Mouse (Mus musculus): Measurements from ENCODE around the gene Psmc6.

The Psmc6 gene

GRCm38 (mm10) chr14:45329589-45330181 is at the start of gene Psmc6:
Gene Psmc6 (plus strand): TSS chr14:45329788.
- DNase-seq (ENCODE audit: low spot score), result peak; percentile 60

GRCm38 (mm10) chr14:45282066-45282465 is 47.5 kb upstream of the Psmc6 start:
- no peak for DNase-seq (ENCODE audit: low spot score)

- no peak for DNase-seq (ENCODE audit: low spot score)
Observed at GRCm38 (mm10) chr14:45291608-45292007, 38.0 kb upstream of the Psmc6 start.

- no peak for DNase-seq (ENCODE audit: low spot score)
Observed at GRCm38 (mm10) chr14:45303939-45304338, 25.6 kb upstream of the Psmc6 start.

GRCm38 (mm10) chr14:45304389-45304788 is 25.2 kb upstream of the Psmc6 start:
- no peak for DNase-seq (ENCODE audit: low spot score)

- DNase-seq (ENCODE audit: low spot score), result no peak
Observed at GRCm38 (mm10) chr14:45305852-45306251, 23.7 kb upstream of the Psmc6 start.

GRCm38 (mm10) chr14:45307630-45308328 is 21.8 kb upstream of the Psmc6 start:
- no peak for DNase-seq (ENCODE audit: low spot score)

- no peak for DNase-seq (ENCODE audit: low spot score)
Observed at GRCm38 (mm10) chr14:45309646-45310045, 19.9 kb upstream of the Psmc6 start.

- no peak for DNase-seq (ENCODE audit: low spot score)
Observed at GRCm38 (mm10) chr14:45310101-45310500, 19.5 kb upstream of the Psmc6 start.

GRCm38 (mm10) chr14:45316927-45317326 is 12.7 kb upstream of the Psmc6 start:
- no peak for DNase-seq (ENCODE audit: low spot score)

- no peak for DNase-seq (ENCODE audit: low spot score)
Observed at GRCm38 (mm10) chr14:45317921-45318411, 11.6 kb upstream of the Psmc6 start.

- peak; percentile 34 for DNase-seq (ENCODE audit: low spot score)
Observed at GRCm38 (mm10) chr14:45318426-45319236, 11.0 kb upstream of the Psmc6 start, which contains the start of gene Ero1l. Gene Ero1l (minus strand): TSS chr14:45318771.

GRCm38 (mm10) chr14:45319237-45319610 is 10.4 kb upstream of the Psmc6 start:
- DNase-seq (ENCODE audit: low spot score), result no peak

- no peak for DNase-seq (ENCODE audit: low spot score)
Observed at GRCm38 (mm10) chr14:45320111-45320510, 9.5 kb upstream of the Psmc6 start.

GRCm38 (mm10) chr14:45321067-45321466 is 8.5 kb upstream of the Psmc6 start:
- no peak for DNase-seq (ENCODE audit: low spot score)

- no peak for DNase-seq (ENCODE audit: low spot score)
Observed at GRCm38 (mm10) chr14:45321622-45322021, 8.0 kb upstream of the Psmc6 start.

- no peak for DNase-seq (ENCODE audit: low spot score)
Observed at GRCm38 (mm10) chr14:45322450-45322849, 7.1 kb upstream of the Psmc6 start.

- no peak for DNase-seq (ENCODE audit: low spot score)
Observed at GRCm38 (mm10) chr14:45323320-45323719, 6.3 kb upstream of the Psmc6 start.

- DNase-seq (ENCODE audit: low spot score), result no peak
Observed at GRCm38 (mm10) chr14:45325471-45325870, 4.1 kb upstream of the Psmc6 start.

- DNase-seq (ENCODE audit: low spot score), result no peak
Observed at GRCm38 (mm10) chr14:45328072-45328713, 1.4 kb upstream of the Psmc6 start.

GRCm38 (mm10) chr14:45329018-45329588 is 485 bp upstream of the Psmc6 start:
- no peak for DNase-seq (ENCODE audit: low spot score)
